Mouse (Mus musculus): ENCODE data around the gene Git1. TPM values are rescaled to one million over a fixed set of nuclear protein-coding genes. Genes with fewer than 3 reads are reported as not detected.

Git1 gene
- polyA plus RNA-seq, 1 experiment from 2014 or later, result 12.6 TPM

GRCm38 (mm10) chr11:77506273-77506672 lies 12.9 kb downstream of the Git1 start:
- TF ChIP-seq CTCF (IDR thresholded peaks at IDR 0.05), result no peak
- DNase-seq (ENCODE audit: low spot score) (no peak), ATAC-seq (no peak)
- Histone ChIP-seq H3K36me3 (ENCODE audit: insufficient read depth, low read length) (peaks cover 29% of the 10 kb centered on the region), H3K4me2 (replicated peaks; ENCODE audit: low read depth, low read length) (no peak overlapping the region), H3K4me3 (ENCODE audit: low read depth, low read length) (no peak overlapping the region), H3K4me1 (ENCODE audit: insufficient read depth, low read depth, low read length) (no peaks in the 10 kb centered on the region), H3K9me3 (ENCODE audit: low read length) (no peaks in the 10 kb centered on the region), H3K9ac (replicated peaks; ENCODE audit: low read depth) (no peak overlapping the region), H3K27ac (ENCODE audit: low read length) (no peak overlapping the region), H3K27me3 (replicated peaks; ENCODE audit: insufficient read depth, low read length) (no peaks in the 10 kb centered on the region)
- WGBS, result 82% methylated on average over 14 of the region's 14 CpGs

DNA sequence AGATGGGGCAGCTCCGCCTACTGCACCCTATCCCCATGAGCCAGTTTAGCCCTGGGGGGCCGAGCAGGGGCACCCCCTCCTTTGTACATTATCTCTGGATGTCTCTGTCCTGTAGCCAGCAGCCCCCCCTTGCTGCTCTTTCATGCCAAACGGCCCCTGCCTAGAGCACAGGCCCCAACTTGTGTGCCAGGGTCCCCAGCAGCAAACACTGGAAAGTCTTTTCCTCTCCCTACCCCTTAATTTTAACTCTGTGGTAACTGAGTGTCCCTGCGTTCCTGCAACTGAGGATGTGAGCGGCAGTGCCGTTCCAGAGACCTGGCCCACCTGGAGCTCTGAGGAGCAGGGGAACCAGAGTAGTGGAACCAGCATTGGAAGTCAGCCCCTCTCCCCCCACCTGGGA lies 13.6 kb downstream of the Git1 start:
- no peak for ATAC-seq
- Histone ChIP-seq H3K4me2 (replicated peaks; ENCODE audit: low read depth, low read length) (no peak overlapping the region), H3K4me1 (ENCODE audit: insufficient read depth, low read depth, low read length) (no peaks in the 10 kb centered on the region), H3K27me3 (replicated peaks; ENCODE audit: insufficient read depth, low read length) (no peaks in the 10 kb centered on the region), H3K9ac (replicated peaks; ENCODE audit: low read depth) (no peak overlapping the region), H3K27ac (ENCODE audit: low read length) (no peak overlapping the region), H3K4me3 (ENCODE audit: low read depth, low read length) (no peak overlapping the region), H3K9me3 (ENCODE audit: low read length) (no peaks in the 10 kb centered on the region), H3K36me3 (ENCODE audit: insufficient read depth, low read length) (peaks cover 29% of the 10 kb centered on the region)
- TF ChIP-seq CTCF (IDR thresholded peaks at IDR 0.05), result no peak
- no peak for TF ChIP-seq EP300 (IDR thresholded peaks at IDR 0.05)
- 72% methylated on average over 6 of the region's 6 CpGs for WGBS
- DNase-seq (ENCODE audit: low spot score), result no peak

GRCm38 (mm10) chr11:77507426-77507825 lies 14.1 kb downstream of the Git1 start:
- DNase-seq (ENCODE audit: low spot score) (no peak), ATAC-seq (no peak)
- no peak for TF ChIP-seq EP300 (IDR thresholded peaks at IDR 0.05)
- TF ChIP-seq CTCF (IDR thresholded peaks at IDR 0.05), result no peak
- H3K4me3 ChIP-seq (ENCODE audit: low read depth, low read length), result no peak overlapping the region
- WGBS, result 71% methylated on average over 4 of the region's 4 CpGs
- no peaks in the 10 kb centered on the region for H3K9me3 ChIP-seq (ENCODE audit: low read length)
- peaks cover 29% of the 10 kb centered on the region for H3K36me3 ChIP-seq (ENCODE audit: insufficient read depth, low read length)
- no peak overlapping the region for H3K27ac ChIP-seq (ENCODE audit: low read length)
- H3K4me2 ChIP-seq (replicated peaks; ENCODE audit: low read depth, low read length), result no peak overlapping the region
- peaks cover 3% of the 10 kb centered on the region; the same call in 1 of the 2 replicates for H3K4me1 ChIP-seq (ENCODE audit: insufficient read depth, low read depth, low read length)
- H3K9ac ChIP-seq (replicated peaks; ENCODE audit: low read depth), result no peak overlapping the region
- no peaks in the 10 kb centered on the region for H3K27me3 ChIP-seq (replicated peaks; ENCODE audit: insufficient read depth, low read length)

DNA sequence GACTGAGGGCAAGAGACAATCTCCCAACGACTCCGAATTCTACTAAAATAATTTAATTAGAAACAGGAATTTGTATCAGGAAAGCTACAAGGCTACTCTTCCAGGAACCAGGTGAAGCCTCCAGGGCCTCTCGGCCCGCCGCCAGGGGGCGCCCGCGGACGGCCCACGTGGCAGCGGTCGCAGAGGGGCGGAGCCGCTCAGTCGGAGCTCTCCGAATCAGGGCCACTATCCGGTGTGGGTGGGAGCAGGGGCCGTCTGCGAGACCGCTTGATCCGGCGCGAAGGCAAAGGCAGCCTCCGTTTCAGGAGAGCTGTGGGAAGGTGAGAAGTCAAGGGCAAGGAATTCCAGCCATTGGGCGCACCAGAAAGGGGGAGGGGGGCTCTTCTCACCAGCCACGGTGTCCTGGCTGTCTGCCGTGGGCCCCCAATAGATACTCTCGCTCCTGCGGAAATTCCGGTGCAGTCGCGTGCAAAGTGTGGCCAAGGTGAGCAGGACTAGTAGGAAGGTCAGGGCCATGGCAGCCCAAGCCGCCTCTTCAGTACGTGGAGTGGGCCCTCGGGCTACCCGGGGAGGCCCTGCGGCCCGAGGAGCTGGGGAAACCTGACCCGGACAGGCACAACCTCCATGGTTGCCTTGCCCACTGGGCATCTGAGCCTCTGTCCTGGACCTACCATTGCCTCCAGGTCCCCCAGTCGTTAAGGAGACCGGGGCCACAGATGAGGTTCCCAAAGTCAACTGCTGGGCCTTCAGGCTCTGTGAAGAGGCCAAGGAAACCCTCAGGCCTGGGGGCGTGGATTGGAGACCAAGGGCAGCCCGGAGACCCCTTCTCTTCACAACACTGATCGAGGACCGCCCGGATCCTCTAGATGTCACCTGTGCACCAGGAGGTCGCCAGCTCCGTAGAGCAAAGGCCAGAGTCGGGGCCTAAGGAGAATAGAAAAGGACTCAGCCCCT lies 15.0 kb downstream of the Git1 start:
- DNase-seq (ENCODE audit: low spot score) (peak; percentile 92), ATAC-seq (peak; percentile 76)
- H3K9ac ChIP-seq (replicated peaks; ENCODE audit: low read depth), result no peak overlapping the region; the same call in 1 of the 2 replicates
- H3K36me3 ChIP-seq (ENCODE audit: insufficient read depth, low read length), result peaks cover 24% of the 10 kb centered on the region; the same call in 1 of the 2 replicates
- H3K27ac ChIP-seq (ENCODE audit: low read length), result no peak overlapping the region
- TF ChIP-seq CTCF (IDR thresholded peaks at IDR 0.05), result peak; percentile 94
- no peak for TF ChIP-seq EP300 (IDR thresholded peaks at IDR 0.05)
- peak overlapping the region; percentile 71 for H3K4me2 ChIP-seq (replicated peaks; ENCODE audit: low read depth, low read length)
- H3K4me3 ChIP-seq (ENCODE audit: low read depth, low read length), result 0 out of 2 replicates have a peak overlapping the region, but pooled peaks have one; percentile 20
- WGBS, result 19% methylated on average over 48 of the region's 49 CpGs
- no peaks in the 10 kb centered on the region for H3K27me3 ChIP-seq (replicated peaks; ENCODE audit: insufficient read depth, low read length)
- no peaks in the 10 kb centered on the region for H3K9me3 ChIP-seq (ENCODE audit: low read length)
- peaks cover 5% of the 10 kb centered on the region; the same call in 1 of the 2 replicates for H3K4me1 ChIP-seq (ENCODE audit: insufficient read depth, low read depth, low read length)

DNA sequence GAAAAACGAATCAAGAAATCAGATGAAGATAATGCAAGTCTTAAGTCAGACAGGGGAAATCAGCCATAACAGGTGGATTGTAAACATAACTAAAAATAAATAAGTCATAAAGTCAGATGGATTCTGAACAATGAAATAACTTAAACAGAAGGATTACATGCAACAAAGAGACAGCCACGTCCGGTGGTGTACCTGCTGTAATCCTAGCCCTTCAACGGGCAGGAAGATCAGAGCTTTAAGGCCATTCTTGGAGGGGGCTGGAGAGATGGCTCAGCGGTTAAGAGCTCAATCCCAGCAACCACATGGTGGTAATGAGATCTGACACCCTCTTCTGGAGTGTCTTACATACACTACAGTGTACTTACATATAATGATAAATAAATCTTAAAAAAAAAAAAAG lies 18.0 kb downstream of the Git1 start:
- H3K4me2 ChIP-seq (replicated peaks; ENCODE audit: low read depth, low read length), result no peak overlapping the region
- H3K36me3 ChIP-seq (ENCODE audit: insufficient read depth, low read length), result 0 out of 2 replicates have a peak, but pooled peaks cover 9% of the 10 kb centered on the region
- H3K27me3 ChIP-seq (replicated peaks; ENCODE audit: insufficient read depth, low read length), result 0 out of 2 replicates have a peak, but pooled peaks cover 4% of the 10 kb centered on the region
- H3K9ac ChIP-seq (replicated peaks; ENCODE audit: low read depth), result no peak overlapping the region
- DNase-seq (ENCODE audit: low spot score) (no peak), ATAC-seq (no peak)
- TF ChIP-seq EP300 (IDR thresholded peaks at IDR 0.05) (no peak), CTCF (IDR thresholded peaks at IDR 0.05) (no peak)
- H3K9me3 ChIP-seq (ENCODE audit: low read length), result no peaks in the 10 kb centered on the region
- peaks cover 23% of the 10 kb centered on the region for H3K4me1 ChIP-seq (ENCODE audit: insufficient read depth, low read depth, low read length)
- no peak overlapping the region for H3K4me3 ChIP-seq (ENCODE audit: low read depth, low read length)
- 62% methylated on average over 5 of the region's 5 CpGs for WGBS
- no peak overlapping the region for H3K27ac ChIP-seq (ENCODE audit: low read length)

- DNase-seq (ENCODE audit: low spot score), result peak; percentile 93
- H3K4me1 ChIP-seq (ENCODE audit: insufficient read depth, low read depth, low read length), result peaks cover 23% of the 10 kb centered on the region
- ATAC-seq, result peak; percentile 83
- H3K4me2 ChIP-seq (replicated peaks; ENCODE audit: low read depth, low read length), result peak overlapping the region; percentile 91
- peak overlapping the region; percentile 68 for H3K27ac ChIP-seq (ENCODE audit: low read length)
- H3K9me3 ChIP-seq (ENCODE audit: low read length), result no peaks in the 10 kb centered on the region
- no peaks in the 10 kb centered on the region for H3K36me3 ChIP-seq (ENCODE audit: insufficient read depth, low read length)
- H3K27me3 ChIP-seq (replicated peaks; ENCODE audit: insufficient read depth, low read length), result 0 out of 2 replicates have a peak, but pooled peaks cover 4% of the 10 kb centered on the region
- TF ChIP-seq EP300 (IDR thresholded peaks at IDR 0.05), result no peak
- TF ChIP-seq CTCF (IDR thresholded peaks at IDR 0.05), result no peak
- WGBS, result under 1% methylated on average over 58 of the region's 84 CpGs
- peak overlapping the region; percentile 46 for H3K9ac ChIP-seq (replicated peaks; ENCODE audit: low read depth)
- peak overlapping the region; percentile 68 for H3K4me3 ChIP-seq (ENCODE audit: low read depth, low read length)
Measured at GRCm38 (mm10) chr11:77512891-77513810, 19.8 kb downstream of the Git1 start.

Data from lung, postnatal 0 days (tissue).